15 mouse cellular contexts compared by ENCODE assay signal in the genomic region with DNA sequence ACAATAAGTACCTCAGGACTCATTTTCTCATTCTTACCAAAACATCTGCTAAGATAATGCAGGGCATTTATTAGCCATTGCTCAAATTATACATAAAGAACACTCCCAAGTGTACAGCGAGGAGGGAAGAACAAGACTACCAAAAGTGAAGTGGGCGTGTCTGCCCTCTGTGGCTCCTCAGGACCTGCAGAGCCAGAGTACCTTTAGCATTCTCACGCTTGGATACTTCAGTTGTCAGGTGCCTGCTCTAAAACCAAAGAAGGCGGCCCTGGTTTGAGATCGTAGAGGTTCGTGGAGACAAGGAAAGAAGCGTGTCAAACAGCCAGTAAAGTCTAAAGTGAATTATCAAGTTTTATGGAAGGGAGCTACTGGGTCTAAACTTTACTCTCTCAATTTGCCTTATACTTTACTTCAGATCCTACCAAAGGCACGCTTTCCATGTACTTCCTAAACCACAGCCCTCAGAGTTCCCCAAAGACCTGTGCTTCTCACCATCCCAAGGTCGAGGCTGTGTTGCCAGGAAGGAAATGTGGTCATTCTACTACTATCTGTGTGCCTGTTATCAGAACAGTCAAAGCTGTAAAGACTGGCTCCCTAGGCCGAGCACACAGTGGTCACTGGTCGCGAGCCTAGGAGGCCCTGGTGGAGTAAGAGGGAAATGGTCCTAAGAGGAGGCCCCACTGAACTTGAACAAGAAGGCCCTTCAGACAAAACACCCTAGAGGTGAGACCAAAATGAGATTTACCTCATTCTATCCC. TPM values are rescaled to one million over a fixed set of nuclear protein-coding genes. Genes with fewer than 3 reads are reported as not detected.
A peak's percentile ranks its signal among the peaks of the same experiment; 100 is the strongest.
DNase-seq lines count a peak whose midpoint lies in the region; ATAC-seq and TF ChIP-seq lines count a peak whose summit lies in the region.
"Had no signal": no experiment of that assay in that cellular context is flagged by ENCODE, and none has a peak within 500 bp of the region (broad histone marks: within the 10 kb centered on the region; RNA-seq: fewer than 3 reads in every experiment).

No protein-coding gene starts in this region.

- H3K4me1 ChIP-seq in heart, embryonic 12.5 days (replicated peaks): peaks cover 63% of the 10 kb centered on the region
- peaks cover 78% of the 10 kb centered on the region for H3K4me1 ChIP-seq in G1E (ENCODE audit: insufficient read depth, low read depth, low read length)
- H3K4me1 ChIP-seq in heart, embryonic 14.5 days (ENCODE audit: control insufficient read depth in 2 of 2, insufficient read depth in 2 of 2, low read length in 2 of 2): peaks cover 28 to 67% of the 10 kb centered on the region in 2 experiments
- peaks cover 36% of the 10 kb centered on the region for H3K4me1 ChIP-seq in liver, embryonic 15.5 days (replicated peaks)
- H3K4me1 ChIP-seq in midbrain, embryonic 13.5 days (replicated peaks): no peaks in the 10 kb centered on the region
- 0 out of 2 replicates have a peak, but pooled peaks cover 3% of the 10 kb centered on the region for H3K4me1 ChIP-seq in hindbrain, embryonic 12.5 days
- H3K4me1 ChIP-seq: neural tube, embryonic 13.5 days had no signal

- 50% methylated on average over 12 of the region's 12 CpGs for WGBS in heart, embryonic 12.5 days
- WGBS in heart, embryonic 14.5 days: 53% methylated on average over 12 of the region's 12 CpGs
- WGBS in liver, embryonic 15.5 days (ENCODE audit: insufficient replicate concordance): 35% methylated on average over 12 of the region's 12 CpGs
- WGBS in midbrain, embryonic 13.5 days: 89% methylated on average over 12 of the region's 12 CpGs
- 88% methylated on average over 12 of the region's 12 CpGs for WGBS in hindbrain, embryonic 12.5 days

- H3K36me3 ChIP-seq in heart, embryonic 12.5 days: no peaks in the 10 kb centered on the region
- H3K36me3 ChIP-seq in G1E (replicated peaks): peaks cover 7% of the 10 kb centered on the region
- H3K36me3 ChIP-seq in heart, embryonic 14.5 days (ENCODE audit: control insufficient read depth, insufficient read depth, low read length): no peaks in the 10 kb centered on the region
- no peaks in the 10 kb centered on the region for H3K36me3 ChIP-seq in liver, embryonic 15.5 days (replicated peaks)
- H3K36me3 ChIP-seq in midbrain, embryonic 13.5 days: no peaks in the 10 kb centered on the region
- H3K36me3 ChIP-seq in hindbrain, embryonic 12.5 days: no peaks in the 10 kb centered on the region
- H3K36me3 ChIP-seq: hindbrain, embryonic 15.5 days; midbrain, embryonic 12.5 days; neural tube, embryonic 13.5 days had no signal

- no peak for DNase-seq in heart, postnatal 14 days
- no peak for DNase-seq in G1E (ENCODE audit: low spot score)
- no peak for DNase-seq in spleen, adult 18-20 months
- DNase-seq: cerebellum, adult 9-10 months; right cerebral cortex, adult 18-20 months had no signal

- peak overlapping the region; percentile 84 for H3K27ac ChIP-seq in heart, embryonic 12.5 days (ENCODE audit: poor library complexity, severe bottlenecking)
- peak overlapping the region; percentile 30 to 77; a peak in 3 of 4 replicates for H3K27ac ChIP-seq in heart, embryonic 14.5 days (replicated peaks in 1 of 2; ENCODE audit: control insufficient read depth in 1 of 2, insufficient read depth in 1 of 2, low read depth in 2 of 2, low read length in 2 of 2)
- peak overlapping the region; percentile 39 for H3K27ac ChIP-seq in liver, embryonic 15.5 days (replicated peaks)
- no peak overlapping the region for H3K27ac ChIP-seq in midbrain, embryonic 13.5 days
- no peak overlapping the region for H3K27ac ChIP-seq in hindbrain, embryonic 12.5 days
- H3K27ac ChIP-seq: hindbrain, embryonic 15.5 days; layer of hippocampus, adult 2 months; midbrain, embryonic 12.5 days; neural tube, embryonic 13.5 days had no signal

- H3K4me2 ChIP-seq in heart, embryonic 12.5 days: peak overlapping the region; percentile 28; the same call in 1 of the 2 replicates
- H3K4me2 ChIP-seq in heart, embryonic 14.5 days (ENCODE audit: low read length): no peak overlapping the region
- peak overlapping the region; percentile 23; the same call in 1 of the 2 replicates for H3K4me2 ChIP-seq in liver, embryonic 15.5 days
- no peak overlapping the region for H3K4me2 ChIP-seq in midbrain, embryonic 13.5 days (replicated peaks)
- no peak overlapping the region for H3K4me2 ChIP-seq in hindbrain, embryonic 12.5 days (replicated peaks)
- H3K4me2 ChIP-seq: hindbrain, embryonic 15.5 days; midbrain, embryonic 12.5 days; neural tube, embryonic 13.5 days had no signal

- peak; percentile 73 for ATAC-seq in heart, embryonic 12.5 days (ENCODE audit: insufficient number of reproducible peaks, low FRiP score)
- 0 out of 2 replicates have a peak, but pooled peaks have one; percentile 40 for ATAC-seq in G1E (ENCODE audit: extremely low read depth, insufficient number of reproducible peaks, low FRiP score, poor library complexity, severe bottlenecking)
- no peak for ATAC-seq in heart, embryonic 14.5 days (ENCODE audit: insufficient number of reproducible peaks, insufficient read depth, low FRiP score, low read depth)
- ATAC-seq in liver, embryonic 15.5 days (ENCODE audit: insufficient read depth): peak; percentile 65
- ATAC-seq in midbrain, embryonic 13.5 days: no peak
- no peak for ATAC-seq in hindbrain, embryonic 12.5 days (ENCODE audit: low FRiP score)

- H3K9me3 ChIP-seq in heart, embryonic 12.5 days (replicated peaks): no peaks in the 10 kb centered on the region
- no peaks in the 10 kb centered on the region for H3K9me3 ChIP-seq in G1E (replicated peaks)
- no peaks in the 10 kb centered on the region for H3K9me3 ChIP-seq in heart, embryonic 14.5 days (ENCODE audit: control insufficient read depth, low read length)
- no peaks in the 10 kb centered on the region for H3K9me3 ChIP-seq in liver, embryonic 15.5 days (replicated peaks)
- H3K9me3 ChIP-seq in midbrain, embryonic 13.5 days: no peaks in the 10 kb centered on the region
- no peaks in the 10 kb centered on the region for H3K9me3 ChIP-seq in hindbrain, embryonic 12.5 days (replicated peaks)
- H3K9me3 ChIP-seq: hindbrain, embryonic 15.5 days; midbrain, embryonic 12.5 days; neural tube, embryonic 13.5 days had no signal

- no peak for TF ChIP-seq CTCF in G1E (IDR thresholded peaks at IDR 0.05; ENCODE audit: low read depth, low read length)

- no peaks in the 10 kb centered on the region for H3K27me3 ChIP-seq in heart, embryonic 12.5 days (replicated peaks)
- H3K27me3 ChIP-seq in G1E (ENCODE audit: insufficient read depth, low read length): no peaks in the 10 kb centered on the region
- no peaks in the 10 kb centered on the region for H3K27me3 ChIP-seq in heart, embryonic 14.5 days (ENCODE audit: control insufficient read depth, insufficient read depth, low read length)
- no peaks in the 10 kb centered on the region for H3K27me3 ChIP-seq in liver, embryonic 15.5 days
- H3K27me3 ChIP-seq in midbrain, embryonic 13.5 days: no peaks in the 10 kb centered on the region
- no peaks in the 10 kb centered on the region for H3K27me3 ChIP-seq in hindbrain, embryonic 12.5 days
- H3K27me3 ChIP-seq: CH12.LX; hindbrain, embryonic 15.5 days; midbrain, embryonic 12.5 days; neural tube, embryonic 13.5 days had no signal

- no peak overlapping the region for H3K9ac ChIP-seq in heart, embryonic 12.5 days
- peak overlapping the region; percentile 41; the same call in 1 of the 2 replicates for H3K9ac ChIP-seq in heart, embryonic 14.5 days (ENCODE audit: low read length)
- H3K9ac ChIP-seq in liver, embryonic 15.5 days: no peak overlapping the region
- no peak overlapping the region for H3K9ac ChIP-seq in midbrain, embryonic 13.5 days (replicated peaks)
- H3K9ac ChIP-seq in hindbrain, embryonic 12.5 days: no peak overlapping the region
- H3K9ac ChIP-seq: hindbrain, embryonic 15.5 days; midbrain, embryonic 12.5 days; neural tube, embryonic 13.5 days had no signal

- H3K4me3 ChIP-seq in heart, embryonic 12.5 days: no peak overlapping the region
- H3K4me3 ChIP-seq in G1E (ENCODE audit: low read depth, low read length): no peak overlapping the region; the same call in 1 of the 2 replicates
- H3K4me3 ChIP-seq in heart, embryonic 14.5 days (ENCODE audit: control insufficient read depth in 1 of 2, insufficient read depth in 1 of 2, low read depth in 1 of 2, low read length in 2 of 2): no peak overlapping the region
- no peak overlapping the region for H3K4me3 ChIP-seq in liver, embryonic 15.5 days (replicated peaks)
- H3K4me3 ChIP-seq in midbrain, embryonic 13.5 days (replicated peaks): no peak overlapping the region
- no peak overlapping the region for H3K4me3 ChIP-seq in hindbrain, embryonic 12.5 days
- H3K4me3 ChIP-seq: hindbrain, embryonic 15.5 days; layer of hippocampus, adult 2 months; midbrain, embryonic 12.5 days; neural tube, embryonic 13.5 days had no signal

- intact Hi-C loops in heart, postnatal 14 days (cut with DNase I): loop anchor here (5.0 kb wide), 1 partner anchor 39 kb away; the partner anchor contains the start of gene Arhgap10

RNA-seq across cellular contexts. Expression of gene Arhgap10, which starts 39.4 kb away (rescaled TPM):
- polyA plus RNA-seq in heart, embryonic 12.5 days (2016; fragmentation: Nextera tagmentation; extraction: Ambion mirVana): 23.8 and 25.3 TPM in 2 replicates
- total RNA-seq in heart, postnatal 14 days (2021): 10 to 100 TPM; 48.6 to 52.5 TPM
- 22.7 and 24.4 TPM in 2 replicates for total RNA-seq in G1E (2014; fragmentation: Nextera tagmentation)
- 21.0 and 26.1 TPM in 2 replicates for total RNA-seq in G1E (2017)
- 20.3 and 22.9 TPM in 2 replicates for polyA plus RNA-seq in G1E (2012)
- 24.2 and 26.2 TPM in 2 replicates for polyA plus RNA-seq in heart, embryonic 14.5 days (2014; fragmentation: Nextera tagmentation; extraction: Ambion mirVana)
- 5.5 and 5.8 TPM in 2 replicates for polyA plus RNA-seq in liver, embryonic 15.5 days (2015; fragmentation: Nextera tagmentation; extraction: Ambion mirVana)
- polyA plus RNA-seq in midbrain, embryonic 13.5 days (2015; fragmentation: Nextera tagmentation; extraction: Ambion mirVana): 3.6 and 4.7 TPM in 2 replicates
- 14.5 and 16.5 TPM in 2 replicates for polyA plus RNA-seq in hindbrain, embryonic 12.5 days (2016; fragmentation: Nextera tagmentation; extraction: Ambion mirVana)

Comparison
In these comparisons a context has a peak if more than half of its experiments do, and no peak if none do; other contexts are left out.
1. ATAC-seq: peak in heart, embryonic 12.5 days (single experiment), G1E (single experiment) and liver, embryonic 15.5 days (single experiment); none in heart, embryonic 14.5 days (single experiment), midbrain, embryonic 13.5 days (single experiment) and hindbrain, embryonic 12.5 days (single experiment).
2. H3K4me2 ChIP-seq: peak in heart, embryonic 12.5 days (single experiment) and liver, embryonic 15.5 days (single experiment); none in heart, embryonic 14.5 days (single experiment), midbrain, embryonic 13.5 days (single experiment) and hindbrain, embryonic 12.5 days (single experiment).
3. H3K27ac ChIP-seq: peak in heart, embryonic 12.5 days (single experiment), heart, embryonic 14.5 days (2 of 2) and liver, embryonic 15.5 days (single experiment); none in midbrain, embryonic 13.5 days (single experiment) and hindbrain, embryonic 12.5 days (single experiment).